Mouse (Mus musculus) forebrain, embryonic 14.5 days (tissue): ENCODE data around the gene Olfr955. TPM values are rescaled to one million over a fixed set of nuclear protein-coding genes. Genes with fewer than 3 reads are reported as not detected.

Experiments
- ATAC-seq: fragments of 200-750 bp; cut with Nextera tagmentation; 2 replicates; pipeline ENCODE4 v1.8.0; 2017; ENCODE audit warnings: mild to moderate bottlenecking, moderate library complexity
- DNase-seq: peaks from one replicate; pipeline ENCODE4 v3.0.0-alpha.2; 2015; ENCODE audit warnings: low spot score
- H3K27ac ChIP-seq: fragments of 300-500 bp; sonication (generic); 2 replicates; pipeline ENCODE4 v1.5.1; 2014; ENCODE audit warnings: low read depth, mild to moderate bottlenecking, control low read depth, low read length, moderate library complexity
- H3K27me3 ChIP-seq: fragments of 300-500 bp; sonication (generic); replicated peaks from 2 replicates; pipeline ENCODE4 v1.6.1; 2014; ENCODE audit warnings: low read length, control low read depth, mixed read lengths; ENCODE audit not compliant: control insufficient read depth, insufficient read depth
- H3K36me3 ChIP-seq: fragments of 300-500 bp; sonication (generic); 2 replicates; pipeline ENCODE4 v1.6.1; 2014; ENCODE audit warnings: low read length, control low read depth; ENCODE audit not compliant: control insufficient read depth, insufficient read depth
- H3K4me1 ChIP-seq: fragments of 300-500 bp; sonication (generic); 2 replicates; pipeline ENCODE4 v1.6.1; 2014; ENCODE audit warnings: antibody characterized with exemption, low read length, control low read depth; ENCODE audit not compliant: control insufficient read depth, insufficient read depth
- H3K4me2 ChIP-seq: fragments of 300-500 bp; sonication (generic); 2 replicates; pipeline ENCODE4 v1.6.1; 2014; ENCODE audit warnings: mild to moderate bottlenecking, control low read depth, low read length
- H3K4me3 ChIP-seq: fragments of 300-500 bp; sonication (generic); 2 replicates; pipeline ENCODE4 v1.5.1; 2014; ENCODE audit warnings: low read depth, low read length, control low read depth
- H3K9ac ChIP-seq: fragments of 300-500 bp; sonication (generic); 2 replicates; pipeline ENCODE4 v1.6.1; 2014; ENCODE audit warnings: mild to moderate bottlenecking, low read length, control low read depth, moderate library complexity
- H3K9me3 ChIP-seq: fragments of 300-500 bp; sonication (generic); replicated peaks from 2 replicates; pipeline ENCODE4 v1.6.1; 2016; ENCODE audit warnings: low read length, control low read depth, mixed read lengths; ENCODE audit not compliant: control insufficient read depth
- WGBS: fragments of 180-500 bp; shearing (Covaris S2); extraction: QIAGEN DNeasy Blood & Tissue Kit; methylation state at CpG from one replicate; pipeline ENCODE4 v1.1.7; 2014; 5-methylcytosine and 5-hydroxymethylcytosine counted together
- polyA plus RNA-seq: library from polyadenylated mRNA; unstranded; fragments of >200 nt; fragmentation: Nextera tagmentation; extraction: Ambion mirVana; gene quantifications from 2 replicates; pipeline ENCODE4 v1.2.1, GENCODE M21; 2014

Gene Olfr955
- polyA plus RNA-seq, result not detected in 2 replicates

DNA sequence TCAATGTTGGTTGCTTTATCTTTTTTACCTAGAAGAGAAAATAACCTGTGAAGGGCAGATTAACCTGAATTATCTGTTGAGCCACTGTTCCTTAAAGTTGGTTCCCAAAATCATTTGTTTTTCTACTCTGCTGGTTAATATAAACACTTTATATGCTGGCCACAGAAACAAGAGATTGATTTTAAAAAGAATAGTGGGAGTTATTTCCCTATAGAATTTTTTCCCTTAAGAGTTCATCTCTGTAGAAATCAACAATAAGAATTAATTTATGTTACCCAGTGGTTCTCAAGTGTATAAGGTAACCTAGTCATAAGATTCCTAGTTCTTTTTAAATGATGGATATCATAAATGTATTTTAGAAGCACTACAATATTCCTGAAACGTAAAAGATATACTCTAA is at the start of gene Olfr955:
Gene Olfr955 (minus strand): TSS at position 101 of the 400 bp plus-strand sequence.
- 54% methylated on average over 1 of the region's 1 CpGs for WGBS
- ATAC-seq (no peak), DNase-seq (no peak)
- Histone ChIP-seq H3K36me3 (no peaks in the 10 kb centered on the region), H3K4me3 (no peak within 1 kb of the TSS), H3K9me3 (no peaks in the 10 kb centered on the region), H3K27me3 (no peaks in the 10 kb centered on the region), H3K27ac (no peak within 1 kb of the TSS), H3K4me2 (no peak within 1 kb of the TSS), H3K4me1 (no peaks in the 10 kb centered on the region), H3K9ac (no peak within 1 kb of the TSS)

DNA sequence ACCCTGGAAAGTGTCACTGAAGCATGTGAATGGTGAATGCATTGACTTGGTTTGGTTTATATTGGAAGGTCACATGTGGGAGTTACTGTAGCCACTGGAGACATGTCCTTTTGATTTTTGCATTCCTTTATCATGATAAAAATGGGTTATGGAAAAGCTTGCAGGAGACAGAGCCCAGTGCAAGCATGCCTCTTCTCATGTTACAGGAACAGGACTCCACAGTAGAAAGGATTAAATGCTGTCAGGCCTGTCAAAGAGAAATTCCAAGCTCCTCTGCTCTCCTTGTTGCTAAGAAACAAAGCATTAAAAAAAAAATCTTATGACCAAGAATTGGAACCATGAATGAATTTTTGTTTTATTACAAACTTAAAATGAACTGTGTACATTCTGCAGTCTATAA is 46.9 kb upstream of the Olfr955 start:
- H3K27me3 ChIP-seq, result no peaks in the 10 kb centered on the region
- no peak overlapping the region for H3K27ac ChIP-seq
- ATAC-seq (no peak), DNase-seq (no peak)
- no peak overlapping the region for H3K9ac ChIP-seq
- no peaks in the 10 kb centered on the region for H3K36me3 ChIP-seq
- H3K4me3 ChIP-seq, result no peak overlapping the region
- H3K9me3 ChIP-seq, result no peaks in the 10 kb centered on the region
- no peaks in the 10 kb centered on the region for H3K4me1 ChIP-seq
- H3K4me2 ChIP-seq, result no peak overlapping the region

DNA sequence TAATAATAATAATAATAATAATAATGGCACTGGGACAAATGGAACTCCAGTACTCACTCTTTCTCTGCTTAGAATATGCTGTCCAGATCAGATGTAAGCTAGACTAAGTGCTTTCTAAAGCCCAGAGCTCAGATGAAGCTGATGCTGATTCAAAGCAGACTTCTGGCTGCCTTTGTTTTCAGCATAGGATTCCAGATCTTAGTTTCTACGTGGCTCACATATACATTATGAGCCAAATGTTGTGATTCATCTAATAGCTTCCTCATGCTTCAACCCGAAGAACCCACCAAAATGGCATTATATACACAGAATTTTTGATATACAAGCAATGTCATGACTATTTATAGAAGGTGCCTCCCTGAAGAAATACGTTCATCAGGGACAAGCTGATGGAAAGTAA is 43.8 kb upstream of the Olfr955 start, which contains the start of gene Olfr957:
Gene Olfr957 (minus strand): TSS at position 279 of the 400 bp plus-strand sequence.
- WGBS, result 73% methylated on average over 3 of the region's 3 CpGs
- ATAC-seq (no peak), DNase-seq (no peak)
- Histone ChIP-seq H3K27me3 (no peaks in the 10 kb centered on the region), H3K27ac (no peak within 1 kb of the TSS), H3K4me3 (no peak within 1 kb of the TSS), H3K9me3 (no peaks in the 10 kb centered on the region), H3K36me3 (no peaks in the 10 kb centered on the region), H3K4me1 (no peaks in the 10 kb centered on the region), H3K4me2 (no peak within 1 kb of the TSS), H3K9ac (no peak within 1 kb of the TSS)

DNA sequence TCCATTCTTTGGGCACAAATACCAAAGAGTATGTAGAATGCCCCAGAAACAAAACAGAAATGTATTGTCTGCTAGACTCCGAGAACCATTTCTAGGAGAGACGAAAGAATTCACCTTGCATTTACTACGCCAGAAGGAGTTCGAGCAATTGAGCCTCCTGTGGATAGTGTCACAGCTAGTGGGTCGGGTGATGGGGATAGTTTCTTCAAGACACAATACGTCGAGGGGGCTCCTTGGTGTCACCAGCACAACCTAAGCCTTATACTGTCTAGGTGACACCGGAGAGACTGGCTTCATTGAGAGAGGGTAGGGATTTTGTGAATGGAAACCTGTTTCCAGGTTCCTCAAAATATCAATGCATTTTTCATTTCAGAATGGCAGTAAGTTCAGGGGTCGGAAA is 37.7 kb upstream of the Olfr955 start:
- Histone ChIP-seq H3K9me3 (no peaks in the 10 kb centered on the region), H3K4me3 (no peak overlapping the region), H3K27me3 (no peaks in the 10 kb centered on the region), H3K9ac (no peak overlapping the region), H3K4me2 (no peak overlapping the region), H3K4me1 (no peaks in the 10 kb centered on the region), H3K36me3 (no peaks in the 10 kb centered on the region), H3K27ac (no peak overlapping the region)
- no peak for DNase-seq
- WGBS, result 82% methylated on average over 9 of the region's 9 CpGs
- no peak for ATAC-seq

DNA sequence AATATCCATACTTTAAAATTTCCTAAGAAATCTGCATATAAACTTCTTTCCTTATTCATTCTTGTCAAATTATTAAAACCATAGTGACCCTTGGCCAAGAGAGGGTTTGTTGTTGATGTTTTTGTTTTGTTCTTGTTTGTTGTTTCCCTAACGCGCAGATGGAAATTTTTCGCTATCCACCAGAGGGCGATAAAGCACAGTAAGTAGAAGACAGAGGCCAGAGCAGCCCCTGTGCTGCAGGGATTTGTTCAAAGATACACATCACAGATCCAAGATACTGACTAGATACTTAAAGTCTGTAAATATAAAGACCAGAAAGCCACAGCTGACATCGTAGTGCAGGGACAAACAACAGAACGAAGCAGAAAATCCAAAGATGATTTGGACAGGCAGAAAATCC is 37.3 kb upstream of the Olfr955 start:
- Histone ChIP-seq H3K4me3 (no peak overlapping the region), H3K27me3 (no peaks in the 10 kb centered on the region), H3K36me3 (no peaks in the 10 kb centered on the region), H3K4me2 (no peak overlapping the region), H3K27ac (no peak overlapping the region), H3K9ac (no peak overlapping the region), H3K9me3 (no peaks in the 10 kb centered on the region), H3K4me1 (no peaks in the 10 kb centered on the region)
- ATAC-seq, result peak; percentile 77; the same call in 1 of the 2 replicates
- peak; percentile 88 for DNase-seq
- WGBS, result 12% methylated on average over 6 of the region's 6 CpGs

DNA sequence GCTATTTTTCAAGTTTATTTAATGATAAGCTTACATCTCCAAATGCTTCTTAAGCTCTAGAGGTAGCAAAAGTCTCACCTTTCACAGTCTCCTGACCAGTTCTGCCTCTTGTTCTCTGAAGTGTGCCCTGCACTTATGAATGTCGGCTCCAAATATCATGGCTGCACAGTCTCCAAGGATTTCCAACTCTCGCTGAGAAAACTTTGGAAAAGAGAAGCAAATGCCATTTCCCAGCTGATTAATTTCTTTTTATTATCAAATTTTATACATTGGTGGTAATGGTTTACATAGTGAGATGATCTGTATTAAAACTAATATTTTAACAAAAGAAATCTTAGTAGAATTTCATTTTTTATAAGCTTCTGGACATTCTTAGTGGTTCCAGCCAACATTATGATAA is 22.2 kb upstream of the Olfr955 start, which contains the start of gene Olfr44:
Gene Olfr44 (minus strand): TSS at position 101 of the 400 bp plus-strand sequence.
- Histone ChIP-seq H3K9me3 (no peaks in the 10 kb centered on the region), H3K27ac (no peak within 1 kb of the TSS), H3K4me2 (no peak within 1 kb of the TSS), H3K4me3 (no peak within 1 kb of the TSS), H3K27me3 (no peaks in the 10 kb centered on the region), H3K36me3 (no peaks in the 10 kb centered on the region), H3K9ac (no peak within 1 kb of the TSS), H3K4me1 (no peaks in the 10 kb centered on the region)
- 91% methylated on average over 2 of the region's 2 CpGs for WGBS
- ATAC-seq (no peak), DNase-seq (no peak)

DNA sequence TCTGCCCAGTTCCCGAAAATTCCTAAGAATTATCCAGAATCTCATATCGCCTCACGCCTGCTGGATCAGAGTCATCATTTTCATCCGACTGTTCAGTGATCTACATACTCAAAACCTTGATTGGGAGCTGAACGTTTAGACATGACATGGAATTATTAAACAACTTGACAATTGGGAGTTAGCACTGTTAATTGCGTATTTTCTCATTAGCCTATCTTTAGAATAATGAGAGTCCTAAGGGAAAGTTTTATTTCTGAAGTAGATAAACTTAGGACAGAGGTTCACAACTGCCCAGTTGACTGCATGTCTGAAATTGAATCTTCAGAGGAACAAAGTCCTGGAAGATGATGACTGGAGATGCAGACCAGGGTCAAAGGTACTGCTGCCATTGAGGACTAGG is 15.3 kb downstream of the Olfr955 start, which contains the start of gene Olfr954:
Gene Olfr954 (plus strand): TSS at position 301 of the 400 bp plus-strand sequence.
- no peaks in the 10 kb centered on the region for H3K36me3 ChIP-seq
- DNase-seq (no peak), ATAC-seq (no peak)
- H3K27me3 ChIP-seq, result no peaks in the 10 kb centered on the region
- no peaks in the 10 kb centered on the region for H3K9me3 ChIP-seq
- 87% methylated on average over 6 of the region's 6 CpGs for WGBS
- no peaks in the 10 kb centered on the region for H3K4me1 ChIP-seq
- no peak within 1 kb of the TSS for H3K4me3 ChIP-seq
- no peak within 1 kb of the TSS for H3K9ac ChIP-seq
- no peak within 1 kb of the TSS for H3K4me2 ChIP-seq
- H3K27ac ChIP-seq, result no peak within 1 kb of the TSS

DNA sequence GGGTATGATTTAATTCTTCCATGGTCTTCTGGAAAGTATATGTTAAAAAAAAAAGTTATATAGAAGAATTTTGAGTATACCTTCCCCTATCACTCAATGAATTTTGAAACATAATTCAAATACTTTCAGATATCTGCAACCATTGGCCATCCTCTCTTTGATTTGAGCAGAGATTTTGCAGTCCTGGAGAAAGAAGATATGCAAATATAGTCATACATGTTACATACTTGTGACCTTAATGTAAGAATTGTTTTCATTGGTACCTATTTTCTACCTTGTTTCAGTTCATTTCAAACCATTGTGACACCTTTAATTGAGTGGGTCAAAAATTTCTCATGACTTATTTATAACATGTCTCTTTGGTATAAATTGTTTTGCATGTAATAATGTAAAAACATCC is 44.7 kb downstream of the Olfr955 start, which contains the start of gene Olfr952:
Gene Olfr952 (minus strand): TSS at position 101 of the 400 bp plus-strand sequence.
- Histone ChIP-seq H3K27me3 (no peaks in the 10 kb centered on the region), H3K36me3 (no peaks in the 10 kb centered on the region), H3K4me1 (no peaks in the 10 kb centered on the region), H3K4me2 (no peak within 1 kb of the TSS), H3K4me3 (no peak within 1 kb of the TSS), H3K27ac (no peak within 1 kb of the TSS), H3K9ac (no peak within 1 kb of the TSS), H3K9me3 (no peaks in the 10 kb centered on the region)
- no peak for DNase-seq
- ATAC-seq, result no peak
